Mouse (Mus musculus) lung, postnatal 0 days (tissue): Measurements from ENCODE around the gene Trh.

ENCODE experiments used
- CTCF ChIP-seq: IDR thresholded peaks from 2 replicates; pipeline ENCODE4 v1.5.1; 2016; ENCODE audit warnings: antibody characterized with exemption, mild to moderate bottlenecking
- EP300 ChIP-seq: IDR thresholded peaks from 2 replicates; pipeline ENCODE4 v1.6.1; 2016; ENCODE audit warnings: antibody characterized with exemption, mild to moderate bottlenecking, control low read depth

DNA sequence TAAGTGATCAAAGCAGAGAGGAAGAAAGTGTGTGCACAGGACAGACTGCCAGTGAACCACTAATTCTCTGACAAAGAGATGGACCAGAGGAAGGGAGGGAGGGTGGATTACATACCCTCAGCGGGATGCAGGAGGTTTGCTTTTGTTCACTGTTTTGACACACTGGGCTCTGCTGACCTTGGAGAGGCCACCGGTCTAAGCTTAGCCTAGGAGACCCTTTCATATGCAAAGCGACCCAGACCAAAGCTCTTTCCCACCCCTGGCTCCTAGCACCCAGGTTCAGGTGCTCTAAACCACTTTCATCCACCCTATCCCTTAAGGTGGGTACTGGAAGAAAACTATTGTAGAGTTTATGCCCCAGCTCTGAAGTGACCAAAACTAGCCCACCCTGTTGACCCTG, 1.9 kb upstream of the Trh start:
- TF ChIP-seq CTCF (no peak), EP300 (no peak)
